Mouse (Mus musculus): ENCODE data around the gene Flrt1. TPM values are rescaled to one million over a fixed set of nuclear protein-coding genes. Genes with fewer than 3 reads are reported as not detected.
A peak's percentile ranks its signal among the peaks of the same experiment; 100 is the strongest.

Flrt1 gene
- polyA plus RNA-seq, 2 experiments: 2.2 to 8.5 TPM

DNA sequence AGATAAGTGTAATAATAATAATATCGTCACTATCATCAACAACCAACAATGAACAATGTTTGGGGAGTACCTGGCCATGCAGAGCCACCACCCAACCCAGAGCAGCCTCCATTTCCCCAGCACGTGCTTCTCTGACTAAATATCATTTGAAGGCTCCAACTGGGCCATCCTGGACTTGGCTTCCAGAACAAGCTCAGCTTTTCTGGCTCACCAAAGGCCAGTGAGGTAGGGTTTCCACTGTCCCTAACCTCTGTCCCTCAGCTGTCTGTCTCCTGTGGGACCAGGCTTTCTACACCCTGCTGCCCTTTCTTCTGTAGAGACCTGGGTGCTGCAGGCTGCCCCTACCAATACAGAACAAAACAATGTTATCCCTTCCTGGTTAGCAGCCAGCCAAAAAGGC lies 1.0 kb upstream of the Flrt1 start:
- no peaks in the 10 kb centered on the region for H3K27me3 ChIP-seq (ENCODE audit: control insufficient read depth, insufficient read depth, low read length)

DNA sequence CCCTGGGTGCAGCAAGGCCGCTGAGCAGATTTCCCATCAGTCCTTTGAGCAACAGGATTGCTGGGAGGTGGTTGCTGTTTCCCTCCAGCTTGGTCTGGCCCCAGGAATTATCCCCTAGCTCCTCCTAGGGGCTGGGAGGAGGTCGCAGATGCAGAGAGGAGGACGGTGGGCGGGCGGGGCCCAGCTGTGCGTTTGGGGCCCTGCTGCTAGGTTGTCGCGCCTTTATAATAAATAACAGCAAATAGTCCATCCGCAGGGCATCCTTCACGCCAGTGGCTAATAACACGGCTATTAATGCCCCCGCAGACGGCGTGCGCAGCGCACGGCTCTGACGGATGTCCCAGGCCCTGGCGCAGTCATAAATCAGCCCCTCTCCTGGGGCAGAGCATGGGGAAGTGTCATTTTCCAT lies 1.5 kb downstream of the Flrt1 start:
- no peaks in the 10 kb centered on the region for H3K36me3 ChIP-seq (ENCODE audit: control insufficient read depth, insufficient read depth, low read length)
- H3K27me3 ChIP-seq (ENCODE audit: control insufficient read depth, insufficient read depth, low read length): no peaks in the 10 kb centered on the region
- H3K4me1 ChIP-seq (ENCODE audit: control insufficient read depth, insufficient read depth, low read length): peaks cover 23% of the 10 kb centered on the region
- H3K4me2 ChIP-seq (replicated peaks; ENCODE audit: low read depth, low read length, severe bottlenecking): peak overlapping the region; percentile 39
- no peak overlapping the region for H3K27ac ChIP-seq (replicated peaks; ENCODE audit: low read depth, low read length)
- DNase-seq (ENCODE audit: low spot score) (peak; percentile 65), ATAC-seq (ENCODE audit: low FRiP score, low read depth) (peak; percentile 66; the same call in 1 of the 2 replicates)
- TF ChIP-seq POLR2A (IDR thresholded peaks at IDR 0.05; ENCODE audit: borderline replicate concordance, extremely low read depth, insufficient read depth, insufficient read length): no peak
- no peak overlapping the region for H3K4me3 ChIP-seq (replicated peaks; ENCODE audit: low read length)
- peak overlapping the region; percentile 28 for H3K9ac ChIP-seq (ENCODE audit: low read depth, low read length, severe bottlenecking)
- WGBS: 7% methylated on average over 19 of the region's 19 CpGs
- H3K9me3 ChIP-seq (ENCODE audit: control insufficient read depth, low read length): no peaks in the 10 kb centered on the region

More for the DNA sequence above, 1.0 kb upstream of the Flrt1 start:
- Histone ChIP-seq H3K4me3 (replicated peaks; ENCODE audit: low read length) (no peak overlapping the region), H3K9me3 (ENCODE audit: control insufficient read depth, low read length) (no peaks in the 10 kb centered on the region), H3K27ac (replicated peaks; ENCODE audit: low read depth, low read length) (no peak overlapping the region), H3K4me2 (replicated peaks; ENCODE audit: low read depth, low read length, severe bottlenecking) (no peak overlapping the region), H3K4me1 (ENCODE audit: control insufficient read depth, insufficient read depth, low read length) (peaks cover 39% of the 10 kb centered on the region), H3K36me3 (ENCODE audit: control insufficient read depth, insufficient read depth, low read length) (no peaks in the 10 kb centered on the region), H3K9ac (ENCODE audit: low read depth, low read length, severe bottlenecking) (no peak overlapping the region)
- no peak for TF ChIP-seq POLR2A (IDR thresholded peaks at IDR 0.05; ENCODE audit: borderline replicate concordance, extremely low read depth, insufficient read depth, insufficient read length)
- WGBS: 94% methylated on average over 2 of the region's 2 CpGs
- DNase-seq (ENCODE audit: low spot score) (no peak), ATAC-seq (ENCODE audit: low FRiP score, low read depth) (no peak)

DNA sequence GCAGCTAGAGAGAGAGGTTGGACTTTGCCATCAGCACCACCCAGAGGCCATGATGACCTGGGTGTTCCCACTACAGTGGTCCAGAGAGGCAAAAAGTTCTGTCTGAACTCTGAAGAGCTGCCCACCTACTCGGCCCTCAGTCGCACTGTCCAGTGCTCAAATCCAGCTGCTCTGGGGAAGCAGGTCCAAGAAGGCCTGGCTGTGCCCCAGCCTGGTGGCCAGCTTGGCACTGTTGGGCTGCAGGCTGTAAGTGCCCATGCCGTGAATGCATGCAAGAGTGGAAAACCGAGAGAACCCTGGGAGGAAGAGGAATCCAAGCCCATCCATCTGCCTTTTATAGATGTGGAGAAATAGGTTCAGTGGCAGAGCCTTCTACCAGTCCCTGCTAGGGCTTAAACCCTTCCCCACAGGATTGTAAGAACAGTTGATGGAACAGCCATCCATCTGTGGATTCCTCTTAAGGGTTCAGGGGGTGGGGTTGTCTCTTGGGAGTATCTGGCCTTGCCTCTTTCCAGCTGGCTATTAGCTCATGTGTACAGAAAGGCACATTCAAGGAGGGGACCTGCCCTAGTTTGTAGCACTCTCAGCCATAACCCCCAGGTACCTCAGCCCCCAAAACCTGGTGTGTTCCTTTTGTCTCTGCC lies 2.1 kb downstream of the Flrt1 start:
- peaks cover 23% of the 10 kb centered on the region for H3K4me1 ChIP-seq (ENCODE audit: control insufficient read depth, insufficient read depth, low read length)
- ATAC-seq (ENCODE audit: low FRiP score, low read depth) (peak; percentile 48; the same call in 1 of the 2 replicates), DNase-seq (ENCODE audit: low spot score) (peak; percentile 70)
- no peak overlapping the region; the same call in 1 of the 2 replicates for H3K27ac ChIP-seq (replicated peaks; ENCODE audit: low read depth, low read length)
- no peak for TF ChIP-seq POLR2A (IDR thresholded peaks at IDR 0.05; ENCODE audit: borderline replicate concordance, extremely low read depth, insufficient read depth, insufficient read length)
- H3K4me2 ChIP-seq (replicated peaks; ENCODE audit: low read depth, low read length, severe bottlenecking): peak overlapping the region; percentile 39
- no peaks in the 10 kb centered on the region for H3K36me3 ChIP-seq (ENCODE audit: control insufficient read depth, insufficient read depth, low read length)
- 55% methylated on average over 4 of the region's 4 CpGs for WGBS
- H3K27me3 ChIP-seq (ENCODE audit: control insufficient read depth, insufficient read depth, low read length): no peaks in the 10 kb centered on the region
- H3K4me3 ChIP-seq (replicated peaks; ENCODE audit: low read length): no peak overlapping the region
- H3K9me3 ChIP-seq (ENCODE audit: control insufficient read depth, low read length): no peaks in the 10 kb centered on the region
- peak overlapping the region; percentile 28 for H3K9ac ChIP-seq (ENCODE audit: low read depth, low read length, severe bottlenecking)

DNA sequence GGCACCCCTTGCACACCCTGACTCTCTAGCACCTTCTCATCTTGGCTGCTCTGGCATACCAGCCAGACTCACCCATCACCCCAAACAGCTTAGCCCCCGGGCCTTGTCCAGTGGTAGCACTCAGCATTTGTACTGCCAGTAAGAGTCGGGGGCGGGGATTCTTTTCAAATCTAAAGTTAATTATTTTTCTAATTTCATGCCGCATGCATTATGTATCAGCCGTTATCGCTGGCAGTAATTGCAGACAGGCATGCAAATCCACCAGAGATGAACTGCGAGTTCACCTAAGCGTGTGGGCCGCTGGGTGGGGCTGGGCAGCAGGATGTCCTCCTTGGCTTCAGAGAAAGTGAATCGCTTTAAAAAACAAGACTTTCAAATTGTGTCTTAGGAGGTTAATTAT lies 3.5 kb downstream of the Flrt1 start:
- no peak overlapping the region for H3K4me3 ChIP-seq (replicated peaks; ENCODE audit: low read length)
- H3K9me3 ChIP-seq (ENCODE audit: control insufficient read depth, low read length): no peaks in the 10 kb centered on the region
- peaks cover 4% of the 10 kb centered on the region for H3K27me3 ChIP-seq (ENCODE audit: control insufficient read depth, insufficient read depth, low read length)
- ATAC-seq (ENCODE audit: low FRiP score, low read depth) (no peak), DNase-seq (ENCODE audit: low spot score) (no peak)
- 87% methylated on average over 10 of the region's 10 CpGs for WGBS
- no peak overlapping the region for H3K4me2 ChIP-seq (replicated peaks; ENCODE audit: low read depth, low read length, severe bottlenecking)
- no peak for TF ChIP-seq POLR2A (IDR thresholded peaks at IDR 0.05; ENCODE audit: borderline replicate concordance, extremely low read depth, insufficient read depth, insufficient read length)
- no peak overlapping the region for H3K27ac ChIP-seq (replicated peaks; ENCODE audit: low read depth, low read length)
- H3K36me3 ChIP-seq (ENCODE audit: control insufficient read depth, insufficient read depth, low read length): no peaks in the 10 kb centered on the region
- H3K4me1 ChIP-seq (ENCODE audit: control insufficient read depth, insufficient read depth, low read length): peaks cover 20% of the 10 kb centered on the region
- H3K9ac ChIP-seq (ENCODE audit: low read depth, low read length, severe bottlenecking): no peak overlapping the region

DNA sequence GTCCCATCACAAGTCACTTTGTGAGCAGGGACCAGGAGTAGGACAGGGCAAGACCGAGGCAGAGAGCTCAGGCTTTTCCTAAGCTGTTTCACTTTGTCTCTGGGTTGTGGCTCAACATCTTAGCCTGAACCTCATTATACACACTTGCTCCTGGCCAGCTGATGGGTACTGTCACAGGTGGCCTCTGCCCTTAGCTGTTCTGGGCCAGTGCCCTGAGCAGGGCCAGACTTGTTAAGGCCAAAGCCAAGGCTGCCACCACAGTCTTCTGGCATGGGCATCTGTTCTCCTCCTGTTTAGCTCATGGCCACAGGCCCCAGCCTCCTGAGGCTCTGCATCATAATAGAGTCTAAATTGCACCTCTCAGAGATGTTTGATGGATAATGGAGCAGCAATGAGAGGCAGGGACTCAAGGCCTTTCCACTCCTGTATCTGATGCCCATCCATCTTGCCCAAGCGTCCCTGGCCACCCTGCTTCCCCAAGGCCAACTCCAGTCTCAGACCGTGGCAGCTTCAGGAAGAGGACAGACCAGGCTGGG lies 5.8 kb downstream of the Flrt1 start:
- Histone ChIP-seq H3K4me2 (replicated peaks; ENCODE audit: low read depth, low read length, severe bottlenecking) (no peak overlapping the region), H3K36me3 (ENCODE audit: control insufficient read depth, insufficient read depth, low read length) (no peaks in the 10 kb centered on the region), H3K27me3 (ENCODE audit: control insufficient read depth, insufficient read depth, low read length) (peaks cover 8% of the 10 kb centered on the region), H3K27ac (replicated peaks; ENCODE audit: low read depth, low read length) (no peak overlapping the region), H3K4me1 (ENCODE audit: control insufficient read depth, insufficient read depth, low read length) (peaks cover 15% of the 10 kb centered on the region), H3K9ac (ENCODE audit: low read depth, low read length, severe bottlenecking) (no peak overlapping the region), H3K9me3 (ENCODE audit: control insufficient read depth, low read length) (no peaks in the 10 kb centered on the region), H3K4me3 (replicated peaks; ENCODE audit: low read length) (no peak overlapping the region)
- no peak for TF ChIP-seq POLR2A (IDR thresholded peaks at IDR 0.05; ENCODE audit: borderline replicate concordance, extremely low read depth, insufficient read depth, insufficient read length)
- WGBS: 50% methylated on average over 3 of the region's 3 CpGs
- ATAC-seq (ENCODE audit: low FRiP score, low read depth): no peak
- no peak for DNase-seq (ENCODE audit: low spot score)

Data from limb, embryonic 14.5 days (tissue).